Mouse (Mus musculus) MEL (cell line): ENCODE measurements at regions not wholly inside any gene's neighbourhood (a gene's known extent, or its start where the extent isn't known, plus 50 kb on each side); places are given as distances from the start of the nearest gene placed in this dataset.

Experiments used
- CTCF ChIP-seq, 3 experiments: IDR thresholded peaks in 2 of 3; conservative IDR thresholded peaks in 1 of 3; 2 replicates each; pipeline ENCODE4 v1.5.1; 2011 to 2012; ENCODE audit warnings: low read length in 3 of 3, low read depth in 2 of 3, mild to moderate bottlenecking in 2 of 3, improper control_type of control experiment in 1 of 3, inconsistent platforms in 1 of 3, mixed read lengths in 1 of 3, moderate library complexity in 1 of 3; ENCODE audit not compliant: control insufficient read depth in 1 of 3, insufficient read depth in 1 of 3, poor library complexity in 1 of 3, severe bottlenecking in 1 of 3
- USF1 ChIP-seq: IDR thresholded peaks from 2 replicates; pipeline ENCODE4 v1.6.1; 2014; ENCODE audit warnings: low read depth, mild to moderate bottlenecking, inconsistent platforms, low read length, improper control_type of control experiment, moderate library complexity

DNA sequence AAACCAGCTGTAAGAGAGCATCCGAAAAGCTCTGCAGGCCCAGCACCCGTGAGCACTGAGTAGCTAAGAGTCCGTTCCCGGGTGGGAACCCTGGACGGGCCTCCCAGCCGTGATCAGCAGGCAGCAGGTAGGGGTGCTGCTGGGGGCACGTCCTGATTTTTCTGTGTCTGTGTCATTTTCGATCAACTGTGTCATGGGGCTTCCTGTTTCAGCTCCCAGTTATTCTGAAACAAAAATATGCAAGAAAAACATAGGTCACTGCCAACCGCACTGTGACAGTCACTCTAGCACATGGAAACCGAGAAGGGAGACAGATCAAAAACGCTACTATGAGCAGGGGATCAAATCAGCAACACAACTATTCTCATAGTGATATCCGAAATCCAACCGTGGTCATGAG is 218.8 kb upstream of the Spdye4c start:
- TF ChIP-seq USF1 (no peak), CTCF (IDR thresholded peaks at IDR 0.05 in 2 of 3, conservative IDR thresholded peaks at IDR 0.05 in 1 of 3; ENCODE audit: control insufficient read depth in 1 of 3, insufficient read depth in 1 of 3, low read depth in 2 of 3, low read length in 3 of 3, poor library complexity in 1 of 3, severe bottlenecking in 1 of 3) (no peak)
